Mouse (Mus musculus): Measurements from ENCODE around the gene Tnfrsf11a. TPM values are rescaled to one million over a fixed set of nuclear protein-coding genes. Genes with fewer than 3 reads are reported as not detected.
A peak's percentile ranks its signal among the peaks of the same experiment; 100 is the strongest.

Gene Tnfrsf11a
- polyA plus RNA-seq, 1 experiment: 15.0 TPM

DNA sequence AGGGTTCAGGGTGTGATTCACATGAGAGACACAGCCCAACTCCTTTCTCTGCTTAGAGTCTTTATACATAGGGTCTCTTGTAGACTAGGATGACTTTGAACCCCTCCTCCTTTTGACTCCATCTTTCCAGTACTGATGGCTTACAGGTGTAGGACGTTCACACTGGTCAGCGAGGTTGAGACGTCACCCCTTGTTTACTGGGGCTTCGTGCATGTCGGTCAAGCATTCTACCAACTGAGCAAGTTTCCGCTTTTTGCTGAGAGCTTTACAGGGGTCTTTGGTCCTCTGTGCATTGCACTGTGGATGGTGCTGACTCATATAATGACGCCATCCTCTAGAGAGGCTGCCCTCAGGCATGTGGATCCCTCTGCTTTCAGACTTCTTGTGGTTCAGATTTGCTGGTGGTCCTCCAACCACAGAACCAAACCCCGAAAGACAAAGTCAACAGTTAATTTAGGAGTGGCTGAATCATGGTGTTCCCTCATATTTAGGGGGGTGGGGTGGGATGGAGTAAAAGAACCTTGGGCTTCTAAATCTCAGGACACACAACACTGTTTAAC lies 47.3 kb downstream of the Tnfrsf11a start:
- no peak for DNase-seq (ENCODE audit: low spot score)

DNA sequence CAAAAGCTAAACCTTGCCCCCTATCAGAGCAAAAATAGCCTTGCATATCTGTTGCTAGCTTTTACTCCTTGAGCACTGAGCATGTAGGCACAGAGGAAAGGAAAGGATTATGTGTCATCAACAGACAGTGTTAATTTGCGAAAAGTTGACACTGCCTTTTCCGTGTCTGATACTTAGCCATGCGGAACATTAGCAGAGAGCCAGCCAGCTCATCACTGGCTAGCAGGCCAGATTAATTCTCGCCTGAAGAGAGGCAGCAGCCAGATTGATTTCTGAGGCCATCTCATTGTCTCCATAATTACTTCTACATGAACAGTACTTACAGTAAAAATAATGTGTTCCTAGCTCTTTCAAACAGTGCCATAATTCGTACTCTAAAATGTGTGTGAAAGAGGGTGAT lies 48.7 kb downstream of the Tnfrsf11a start:
- no peak for DNase-seq (ENCODE audit: low spot score)

DNA sequence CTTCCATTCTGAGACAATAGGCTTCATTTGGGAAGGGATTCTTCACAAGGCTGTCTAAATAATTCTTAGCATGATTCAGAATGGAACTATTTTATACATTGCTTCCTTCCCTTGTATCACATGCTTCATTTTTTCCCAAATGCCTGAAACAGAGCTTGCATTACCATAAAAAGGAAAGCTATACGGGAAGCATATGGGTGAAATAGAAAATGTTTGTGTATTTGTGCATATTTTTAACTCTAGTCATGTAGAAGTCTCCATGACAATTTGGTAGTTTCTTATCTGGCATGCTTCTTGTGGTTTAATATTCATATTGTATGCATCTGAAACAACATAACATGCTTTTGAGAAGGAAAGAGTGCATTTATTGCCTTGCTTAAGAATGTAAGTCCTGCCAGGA lies 52.3 kb downstream of the Tnfrsf11a start:
- no peak for DNase-seq (ENCODE audit: low spot score)

DNA sequence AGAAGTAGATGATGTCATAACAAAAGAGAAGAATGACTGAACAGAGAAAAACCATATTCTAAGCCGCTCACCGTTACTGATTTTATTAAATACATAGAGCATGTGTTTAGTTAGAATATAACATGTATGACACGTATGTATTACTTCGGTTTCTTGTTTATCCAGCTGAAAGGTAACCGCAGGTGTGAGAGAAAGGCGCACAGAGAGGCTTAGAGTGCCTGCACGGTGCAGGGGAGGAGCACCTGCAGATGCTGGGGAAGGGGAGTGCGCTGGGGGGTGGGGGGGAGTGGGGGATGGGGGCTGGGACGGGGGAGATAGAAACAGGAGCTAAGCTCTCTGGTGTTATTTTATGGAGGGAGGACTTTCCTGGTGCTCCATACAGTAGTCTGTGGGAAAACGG lies 62.4 kb downstream of the Tnfrsf11a start:
- no peak for DNase-seq (ENCODE audit: low spot score)

DNA sequence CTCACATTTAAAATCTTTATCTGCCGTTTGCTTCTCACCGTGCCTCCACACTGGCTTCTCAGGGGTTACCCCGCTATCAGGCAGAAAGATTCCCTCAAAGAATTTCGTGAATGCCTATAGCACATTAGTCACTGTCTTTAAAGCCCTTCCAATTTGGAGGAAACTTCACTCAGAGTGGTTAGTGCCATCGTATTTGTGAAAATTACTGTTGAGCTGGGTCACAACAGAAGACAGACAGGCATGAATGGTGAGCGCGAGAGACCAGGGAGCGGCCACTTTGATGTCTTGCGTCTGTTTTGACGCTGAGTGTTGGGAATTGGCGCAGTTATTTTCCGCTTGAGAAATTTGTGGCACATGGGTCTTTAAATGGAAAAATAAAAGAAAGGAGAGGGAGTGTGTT lies 62.9 kb downstream of the Tnfrsf11a start:
- no peak for DNase-seq (ENCODE audit: low spot score)

DNA sequence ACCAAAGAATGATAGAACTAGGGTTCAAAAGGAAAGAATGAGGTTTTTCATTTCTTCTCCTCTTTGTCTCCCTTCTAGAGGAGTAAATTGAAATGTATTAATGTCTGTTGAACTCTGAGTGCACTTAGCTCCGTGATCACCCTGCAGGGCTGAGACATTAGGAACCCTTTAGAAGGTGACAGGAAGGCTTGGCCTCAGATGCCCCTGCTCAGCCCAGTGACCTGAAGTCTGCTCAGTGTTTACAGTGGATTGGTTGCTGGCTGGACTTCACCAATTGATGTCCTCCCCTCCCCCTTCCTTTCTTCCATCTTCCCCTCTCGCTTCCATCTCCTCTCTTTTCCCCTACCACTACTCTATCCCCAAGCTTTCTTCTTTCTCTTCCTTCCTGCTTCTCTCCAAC lies 63.3 kb downstream of the Tnfrsf11a start:
- DNase-seq (ENCODE audit: low spot score): no peak

DNA sequence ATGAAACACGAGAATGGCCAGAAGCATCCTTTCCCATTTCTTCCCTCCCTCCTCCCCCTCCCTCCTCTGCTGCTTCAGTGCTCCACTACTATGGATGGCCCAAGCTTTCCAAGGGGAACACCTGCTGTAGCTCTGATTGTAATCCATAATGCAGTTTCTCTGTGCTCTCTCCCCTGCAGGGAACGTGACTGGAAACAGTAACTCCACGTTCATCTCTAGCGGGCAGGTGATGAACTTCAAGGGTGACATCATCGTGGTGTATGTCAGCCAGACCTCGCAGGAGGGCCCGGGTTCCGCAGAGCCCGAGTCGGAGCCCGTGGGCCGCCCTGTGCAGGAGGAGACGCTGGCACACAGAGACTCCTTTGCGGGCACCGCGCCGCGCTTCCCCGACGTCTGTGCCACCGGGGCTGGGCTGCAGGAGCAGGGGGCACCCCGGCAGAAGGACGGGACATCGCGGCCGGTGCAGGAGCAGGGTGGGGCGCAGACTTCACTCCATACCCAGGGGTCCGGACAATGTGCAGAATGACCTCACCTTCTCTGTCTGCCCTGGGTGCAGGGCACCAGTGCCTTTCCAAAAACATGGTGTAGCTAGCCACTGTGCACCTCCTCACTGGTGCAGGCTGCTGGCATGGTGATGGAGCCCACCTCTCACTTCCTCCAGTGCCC lies 64.0 kb downstream of the Tnfrsf11a start:
- DNase-seq (ENCODE audit: low spot score): no peak

DNA sequence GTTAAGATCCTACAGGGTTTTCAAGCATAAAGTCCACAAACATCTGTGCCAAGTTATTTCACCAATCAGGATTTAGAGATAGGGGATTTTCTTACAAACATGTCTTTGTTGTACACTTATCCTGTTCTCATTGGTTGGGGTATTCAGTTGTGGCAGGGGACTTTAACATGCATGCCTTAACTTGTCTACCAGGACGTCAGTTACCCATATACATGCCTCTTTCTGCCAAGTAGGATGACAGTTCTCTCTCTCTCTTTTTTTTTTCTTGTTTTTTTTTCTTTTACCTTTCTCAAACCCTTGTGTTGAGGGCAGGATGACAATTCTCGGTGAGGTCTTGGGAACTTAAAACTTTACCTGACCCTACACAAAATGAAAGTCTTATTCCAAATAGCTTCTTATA lies 65.9 kb downstream of the Tnfrsf11a start:
- no peak for DNase-seq (ENCODE audit: low spot score)

DNA sequence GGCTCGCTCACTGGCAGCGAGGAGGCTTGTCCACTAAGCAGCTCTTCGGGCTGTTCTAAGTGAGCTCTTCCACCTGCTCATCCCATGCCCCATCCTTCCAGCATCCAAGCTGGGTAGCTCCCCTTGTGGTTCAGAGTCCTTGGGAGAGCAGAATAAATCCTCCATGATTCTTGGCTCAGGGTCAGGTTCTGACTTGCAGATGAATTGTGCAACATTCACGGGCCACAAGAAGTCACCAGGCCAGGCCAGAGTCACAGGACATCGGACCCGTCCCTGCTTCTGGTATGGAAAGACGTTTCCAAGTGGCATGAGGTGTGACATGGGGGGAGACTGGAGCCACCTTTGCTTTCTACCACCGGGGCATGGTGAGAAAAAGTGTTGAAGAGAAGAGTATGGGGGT lies 68.3 kb downstream of the Tnfrsf11a start:
- DNase-seq (ENCODE audit: low spot score): no peak

DNA sequence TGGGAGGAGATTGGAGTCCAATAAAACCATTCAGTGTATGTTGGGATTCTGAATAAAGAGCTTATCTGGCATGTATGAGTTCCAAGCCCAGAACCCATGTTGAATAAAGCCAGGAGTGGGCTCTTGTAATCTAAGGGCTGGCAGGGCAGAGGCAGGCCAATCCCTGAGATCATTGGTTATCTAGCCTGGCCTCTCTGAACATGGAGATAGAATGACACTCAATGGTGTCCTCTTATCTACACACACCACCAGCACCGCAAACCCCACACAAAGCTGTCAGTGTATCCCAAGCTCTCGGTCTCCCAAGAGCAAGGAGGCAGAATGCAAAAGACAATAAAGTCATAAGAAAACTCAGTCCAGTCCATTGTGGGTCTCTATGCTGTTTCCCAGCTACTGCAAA lies 70.8 kb downstream of the Tnfrsf11a start:
- no peak for DNase-seq (ENCODE audit: low spot score)

DNA sequence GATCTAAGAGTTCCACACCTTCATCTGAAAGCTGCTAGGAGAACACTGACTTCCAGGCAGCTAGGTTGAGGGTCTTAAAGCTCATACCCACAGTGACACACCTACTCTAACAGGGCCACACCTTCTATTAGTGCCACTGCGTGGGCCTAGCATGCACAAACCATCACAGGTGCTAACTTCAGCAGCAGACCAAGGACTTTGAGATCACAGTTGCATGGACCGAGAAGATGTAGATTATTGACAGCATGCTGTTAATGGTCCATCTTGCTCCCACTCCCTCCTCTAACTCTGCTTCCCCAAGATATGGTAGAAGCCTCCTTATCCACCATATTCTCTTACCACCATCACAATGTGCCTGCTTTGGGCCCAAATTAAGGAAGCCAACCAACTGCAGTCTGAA lies 79.2 kb downstream of the Tnfrsf11a start:
- no peak for DNase-seq (ENCODE audit: low spot score)

DNA sequence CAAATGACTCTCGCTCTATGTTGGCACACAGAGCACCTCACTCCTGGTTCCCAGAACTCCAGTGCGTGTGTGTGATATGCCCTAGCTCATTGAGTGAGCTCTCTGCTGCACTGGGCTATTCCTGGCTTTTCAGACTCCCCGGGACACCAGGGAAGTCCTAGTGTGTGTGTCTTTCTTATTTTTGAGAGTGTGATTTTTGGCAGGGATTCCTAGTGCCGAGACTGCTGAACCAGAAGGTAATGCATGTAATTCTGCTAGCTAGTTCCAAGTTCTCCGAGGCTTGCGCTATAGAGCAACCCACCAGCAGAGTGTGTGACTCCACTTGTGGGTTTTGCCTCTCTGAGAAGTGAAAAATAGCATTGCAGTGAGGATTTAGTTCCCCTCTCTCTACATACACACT lies 96.1 kb downstream of the Tnfrsf11a start:
- no peak for DNase-seq (ENCODE audit: low spot score)

DNA sequence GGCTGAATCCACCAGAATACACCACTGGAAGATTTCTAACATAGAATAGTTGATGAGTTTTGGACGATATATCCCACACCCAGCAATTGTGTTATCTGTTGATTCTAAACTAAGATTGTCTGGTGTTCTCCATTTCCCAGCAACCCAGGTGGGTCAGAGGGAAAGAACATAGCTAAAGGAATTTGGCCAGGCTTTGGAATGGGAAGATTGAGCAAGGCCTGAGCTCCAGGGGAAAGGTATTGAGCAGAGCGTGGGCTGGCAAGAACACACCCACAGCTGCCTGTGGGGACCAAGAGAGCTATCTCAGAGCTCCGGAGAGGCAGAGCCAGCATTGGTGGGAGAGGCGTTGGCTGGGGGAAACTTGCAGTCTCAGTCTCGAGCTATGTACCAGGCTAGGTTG lies 97.3 kb downstream of the Tnfrsf11a start:
- no peak for DNase-seq (ENCODE audit: low spot score)

DNA sequence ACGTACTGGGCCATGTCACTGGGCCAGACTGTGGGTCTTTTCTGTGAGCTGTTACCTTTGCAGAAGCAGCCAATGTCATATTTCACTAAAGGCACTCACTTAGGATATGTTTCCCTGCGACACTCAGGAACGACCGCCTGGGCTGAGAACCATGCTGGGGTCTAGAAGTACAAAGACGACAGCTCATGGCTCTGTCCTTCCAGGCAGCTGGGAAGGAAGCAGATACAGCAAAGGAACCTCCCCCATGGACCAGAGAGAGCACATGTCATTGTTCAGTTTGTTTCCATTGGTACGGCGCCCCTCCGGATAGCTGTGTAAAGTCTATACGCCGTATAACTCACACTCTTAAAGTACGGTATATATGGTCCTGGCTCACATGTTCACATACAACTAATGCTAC lies 97.9 kb downstream of the Tnfrsf11a start:
- no peak for DNase-seq (ENCODE audit: low spot score)

DNA sequence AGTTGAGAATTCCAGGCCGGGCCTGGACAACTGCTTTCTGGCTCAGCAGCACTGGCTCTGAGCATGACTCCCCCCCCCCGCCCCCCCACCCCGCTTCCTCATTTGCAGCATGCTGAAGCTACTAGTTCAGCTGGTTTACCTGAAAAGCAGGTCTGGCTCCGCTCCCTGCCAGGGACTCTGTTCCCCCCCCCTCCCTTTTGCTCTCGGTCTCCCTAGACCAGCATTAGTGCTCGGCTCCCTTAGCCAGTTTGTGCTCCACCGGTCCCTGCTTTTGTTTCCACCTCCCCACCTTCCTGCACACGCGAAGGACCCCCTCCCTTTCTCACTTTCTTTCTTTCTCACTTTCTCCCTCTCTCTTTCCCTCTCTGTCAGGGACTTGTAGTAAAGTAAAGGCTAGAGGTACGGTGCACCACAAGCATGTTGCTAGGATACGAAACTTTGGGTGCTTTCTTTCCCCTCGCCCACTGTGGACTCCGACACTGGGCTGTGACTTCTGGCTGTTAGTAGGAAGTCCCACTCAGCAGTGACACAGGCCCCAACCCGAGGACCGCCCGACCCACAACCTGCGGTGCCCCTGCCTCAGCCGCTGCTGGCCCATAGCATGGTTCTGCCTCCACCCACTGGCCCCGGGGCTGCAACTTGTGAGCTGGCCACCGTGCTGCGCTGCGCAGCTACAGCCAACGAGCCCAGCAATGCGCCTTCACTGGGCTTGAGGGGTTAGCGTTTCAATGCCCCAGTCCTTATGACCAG lies 100.2 kb downstream of the Tnfrsf11a start:
- DNase-seq (ENCODE audit: low spot score): no peak

DNA sequence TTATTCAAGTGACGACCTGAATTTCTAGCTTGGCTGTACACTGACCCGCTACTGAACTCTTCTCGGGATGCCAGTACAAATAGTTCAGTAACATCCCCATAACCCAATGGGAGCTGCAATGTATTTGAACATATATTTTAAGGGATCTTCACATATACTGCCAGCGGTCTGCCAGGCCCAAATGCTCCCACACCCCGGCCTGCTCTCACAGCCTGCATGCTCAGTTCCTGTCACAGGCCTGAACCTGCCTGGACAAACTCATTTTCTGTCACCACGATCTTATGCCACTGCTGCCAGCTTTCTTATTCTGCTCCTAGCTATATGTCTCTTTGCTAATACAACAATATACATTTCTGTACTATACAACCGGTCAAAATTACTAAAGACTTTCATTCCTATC lies 100.9 kb downstream of the Tnfrsf11a start:
- no peak for DNase-seq (ENCODE audit: low spot score)

DNA sequence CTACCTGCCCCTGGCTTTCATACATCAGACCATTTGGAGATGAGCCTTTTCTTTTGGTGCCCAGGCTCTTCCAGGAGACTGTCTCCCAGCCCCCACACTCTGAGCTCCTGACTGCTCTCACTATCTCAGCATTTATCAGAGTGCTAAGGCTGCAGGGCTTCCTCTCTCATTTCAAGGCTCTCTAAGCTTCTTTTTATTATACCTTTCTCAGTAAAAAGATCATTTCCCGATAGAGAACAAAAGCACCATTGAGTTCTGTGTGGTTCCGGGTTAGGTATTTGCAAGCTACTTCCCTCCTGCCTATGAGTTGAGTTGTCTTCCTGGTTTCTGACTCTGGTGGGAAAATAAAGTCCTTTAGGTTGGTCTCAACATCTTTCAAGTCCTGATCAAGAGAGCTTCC lies 103.0 kb downstream of the Tnfrsf11a start:
- no peak for DNase-seq (ENCODE audit: low spot score)

DNA sequence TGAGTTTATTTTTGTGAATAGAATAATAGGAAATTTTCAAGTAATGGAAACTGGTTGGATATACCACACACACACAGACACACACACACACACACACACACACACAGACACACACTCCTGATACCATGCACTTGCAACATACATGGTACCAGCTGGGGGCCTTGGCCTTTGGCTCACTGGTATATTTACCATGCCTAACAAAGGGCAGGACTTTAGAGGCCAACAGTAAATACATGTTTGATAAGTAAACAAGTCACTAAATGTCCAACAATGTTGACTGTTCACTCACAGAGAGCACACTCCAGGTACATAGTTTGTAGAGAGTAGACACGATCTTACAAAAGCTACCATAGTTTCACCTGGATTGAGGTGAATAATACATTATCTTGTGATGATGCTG lies 104.6 kb downstream of the Tnfrsf11a start:
- no peak for DNase-seq (ENCODE audit: low spot score)

DNA sequence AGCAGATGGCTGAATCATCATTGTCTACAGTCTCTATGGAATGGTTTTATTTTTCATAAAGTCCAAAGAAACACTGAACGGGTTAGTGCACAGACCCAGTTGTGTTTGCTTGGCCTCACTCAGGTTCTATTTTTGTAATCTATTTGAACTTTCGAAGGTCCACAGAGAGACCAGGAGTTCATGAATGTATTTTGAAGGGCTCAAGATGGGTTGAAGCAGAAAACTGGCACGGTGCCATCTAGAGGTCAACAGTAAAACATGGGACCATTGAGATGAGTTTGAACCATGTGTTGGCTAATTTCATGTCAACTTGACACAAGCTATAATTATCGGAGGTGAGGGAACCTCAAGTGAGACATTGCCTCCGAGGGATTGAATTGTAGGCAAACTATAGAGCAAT lies 105.1 kb downstream of the Tnfrsf11a start:
- DNase-seq (ENCODE audit: low spot score): no peak

DNA sequence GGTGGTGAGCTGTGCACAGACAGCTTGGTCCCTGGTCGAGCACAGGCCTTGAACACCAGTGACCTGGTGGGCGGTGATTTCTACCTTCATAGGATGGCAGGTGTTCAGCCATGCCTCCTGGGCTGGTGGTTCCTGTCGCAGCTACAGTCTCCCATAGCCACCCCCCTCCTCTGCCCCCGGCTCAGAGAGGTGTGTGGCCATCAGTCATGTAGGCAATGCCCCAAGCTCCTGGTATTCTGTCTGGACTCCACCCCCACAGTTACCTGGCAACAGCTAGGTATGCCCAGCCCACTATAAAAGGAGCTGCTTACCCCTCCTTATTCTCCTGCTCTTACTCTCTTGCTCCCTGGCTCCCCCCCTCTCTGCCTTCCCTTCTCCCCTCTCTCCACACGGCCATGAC lies 105.8 kb downstream of the Tnfrsf11a start:
- no peak for DNase-seq (ENCODE audit: low spot score)

DNA sequence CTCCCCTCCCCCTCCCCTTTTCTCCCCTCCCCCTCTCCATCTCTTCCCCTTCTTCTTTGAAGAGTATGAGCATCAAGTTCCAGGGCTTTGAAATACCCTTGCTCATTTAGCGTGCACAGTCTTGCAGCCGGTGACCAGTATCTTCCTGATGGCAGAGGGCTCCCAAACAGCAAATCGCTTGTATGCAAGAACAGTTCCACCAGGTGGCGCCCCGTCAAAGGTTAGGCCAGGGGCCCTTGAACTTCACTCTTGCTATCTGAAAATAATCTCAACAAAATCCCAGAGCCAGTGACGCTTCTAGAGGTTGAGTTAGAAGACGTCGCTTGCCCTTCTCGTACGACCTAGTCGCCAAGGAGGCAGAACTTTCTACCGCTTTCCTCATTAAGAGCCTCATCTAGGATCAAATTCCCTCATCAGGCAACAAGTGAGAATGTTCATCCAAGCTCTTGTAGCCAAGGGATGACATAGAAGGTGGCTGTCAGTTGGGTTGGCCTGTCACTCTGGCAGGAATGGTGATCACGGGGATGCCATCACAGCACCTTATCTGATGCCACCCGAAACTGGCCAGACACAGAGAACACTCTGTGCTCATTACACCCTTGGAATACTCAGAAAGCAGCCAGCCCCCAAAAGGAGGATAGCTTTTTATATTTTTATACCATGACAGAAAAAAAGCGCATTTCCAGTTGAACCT lies 110.7 kb downstream of the Tnfrsf11a start:
- DNase-seq (ENCODE audit: low spot score): peak; percentile 75

DNA sequence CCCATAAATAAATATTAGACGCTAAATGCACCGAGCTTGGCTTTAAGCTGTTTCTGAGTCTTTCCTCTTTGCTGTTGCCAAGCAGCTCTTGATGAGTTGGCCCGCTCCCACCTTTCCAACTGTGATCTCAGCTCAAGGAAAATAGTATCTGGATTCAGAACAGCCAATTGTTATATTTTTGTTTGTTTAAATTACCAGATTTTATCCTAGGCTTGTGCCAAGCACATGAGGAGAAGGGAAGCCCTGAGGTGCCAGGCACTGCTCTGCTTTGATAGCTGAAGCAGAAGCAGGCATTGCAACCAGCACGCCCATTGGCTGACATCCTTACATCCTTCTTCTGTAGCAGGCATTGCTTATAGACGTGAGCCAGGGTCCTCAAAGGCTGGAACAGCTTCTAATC lies 114.5 kb downstream of the Tnfrsf11a start:
- no peak for DNase-seq (ENCODE audit: low spot score)
